Mouse (Mus musculus) layer of hippocampus, postnatal 36 days (tissue): Measurements from ENCODE around the gene Kcnv2. TPM values are rescaled to one million over a fixed set of nuclear protein-coding genes. Genes with fewer than 3 reads are reported as not detected.

Experiments
- DNase-seq, 2 experiments: peaks; one replicate each; pipeline ENCODE4 v3.0.0; 2022
- total RNA-seq, 2 experiments: library from RNA; stranded (reverse); gene quantifications; 2 replicates each; pipeline ENCODE4 v1.2.3; 2021

The Kcnv2 gene
- total RNA-seq, 2 experiments from 2014 or later: 0.07 TPM; not detected in 1

DNA sequence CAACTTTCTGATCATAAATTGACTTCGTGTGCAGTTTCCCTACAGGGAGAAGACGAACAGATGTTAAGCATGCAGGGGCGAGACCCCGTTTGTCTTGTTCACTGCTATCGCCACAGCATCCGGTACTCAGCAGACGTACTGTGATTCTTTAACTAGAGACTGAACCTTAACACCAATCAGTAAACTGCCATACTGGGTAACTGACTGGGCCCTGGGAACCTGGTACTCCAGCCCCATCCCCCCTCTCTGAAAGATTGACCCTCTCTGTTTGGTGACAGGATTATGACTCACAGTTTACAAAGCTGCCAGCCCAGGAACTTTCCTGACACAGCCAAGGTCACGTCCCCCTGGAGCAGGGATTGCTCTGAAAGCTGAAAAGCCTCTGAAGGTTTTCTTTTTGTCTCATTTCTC, 42.1 kb downstream of the Kcnv2 start:
- DNase-seq: no peak

DNA sequence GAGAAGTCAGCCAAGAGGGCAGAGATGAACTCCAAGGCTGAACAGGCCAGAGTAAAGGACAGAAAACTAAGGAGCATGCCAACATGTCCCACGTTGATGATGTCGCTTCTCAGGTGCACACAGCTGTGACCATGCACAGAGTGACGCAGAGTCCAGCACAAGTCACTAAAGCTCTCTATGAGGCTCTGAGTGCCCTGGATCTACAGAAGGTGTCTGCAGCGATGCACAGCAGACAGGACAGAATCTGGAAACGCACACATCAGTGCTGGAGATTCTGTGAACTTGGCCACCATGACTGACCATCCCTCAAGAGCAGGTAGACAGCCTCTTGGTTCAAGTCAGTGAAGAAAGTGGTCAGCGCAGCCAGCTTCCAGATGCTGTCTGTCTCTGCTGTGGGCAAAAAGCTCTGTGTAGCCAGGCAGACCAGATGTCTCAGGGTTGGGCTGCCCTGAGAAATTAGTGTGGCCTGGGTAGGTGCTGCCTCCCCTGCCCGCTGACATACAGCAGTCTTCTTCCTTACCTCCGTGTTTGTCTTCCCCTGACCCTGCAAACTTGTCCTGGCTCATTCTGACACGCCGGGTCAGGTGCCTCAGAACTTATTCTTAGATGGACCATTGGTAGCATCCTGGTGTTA, 43.8 kb downstream of the Kcnv2 start:
- DNase-seq: no peak

DNA sequence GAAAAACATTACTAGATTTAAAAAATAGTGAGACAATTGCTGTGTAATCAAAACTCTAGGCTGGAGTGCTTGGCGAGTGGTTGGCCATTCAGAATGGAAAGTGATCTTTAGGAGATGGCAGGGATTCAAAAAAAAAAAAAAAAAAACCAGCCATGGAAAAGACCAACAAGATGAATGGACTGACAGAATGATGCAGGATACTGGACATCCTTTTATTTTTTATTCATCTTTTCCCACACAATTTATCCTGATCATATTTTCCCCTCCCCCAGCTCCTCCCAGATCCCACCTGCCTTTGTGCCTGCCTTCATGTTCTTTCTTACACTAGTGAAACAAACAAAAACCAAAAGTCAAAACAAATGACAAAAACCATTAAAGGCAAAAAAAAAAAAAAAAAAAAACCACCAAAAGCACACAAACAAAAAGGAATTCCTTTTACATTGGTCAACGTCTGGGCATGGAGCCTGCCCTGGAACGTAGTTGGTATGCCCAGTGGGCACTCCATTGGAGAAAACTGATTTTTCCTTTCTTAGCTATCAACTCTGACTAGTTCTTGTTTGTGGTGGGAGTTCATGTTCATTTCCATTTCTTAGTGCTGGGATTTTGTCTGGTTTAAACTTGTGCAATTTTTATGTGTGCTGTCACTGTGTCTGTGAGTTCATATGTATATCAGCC, 47.2 kb downstream of the Kcnv2 start:
- no peak for DNase-seq

DNA sequence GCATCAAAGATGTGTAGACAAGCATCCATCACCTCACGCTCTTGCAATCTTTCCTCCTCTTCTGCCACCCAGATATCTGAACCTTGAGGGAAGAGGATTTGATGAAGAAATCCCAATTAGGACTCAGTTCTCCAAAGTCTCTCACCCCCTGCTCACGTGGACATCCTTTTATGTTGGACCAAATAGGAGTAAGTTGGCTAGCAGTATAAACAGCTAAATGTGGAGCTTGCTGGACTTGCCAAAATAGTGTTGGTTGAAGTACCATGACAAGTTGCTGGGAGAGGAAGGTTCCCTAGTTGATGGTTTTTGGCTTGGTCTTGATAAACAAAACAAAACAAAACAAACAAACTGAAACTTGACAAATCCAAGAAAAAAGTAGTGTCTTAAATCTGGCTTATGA, 47.8 kb downstream of the Kcnv2 start:
- DNase-seq: no peak

DNA sequence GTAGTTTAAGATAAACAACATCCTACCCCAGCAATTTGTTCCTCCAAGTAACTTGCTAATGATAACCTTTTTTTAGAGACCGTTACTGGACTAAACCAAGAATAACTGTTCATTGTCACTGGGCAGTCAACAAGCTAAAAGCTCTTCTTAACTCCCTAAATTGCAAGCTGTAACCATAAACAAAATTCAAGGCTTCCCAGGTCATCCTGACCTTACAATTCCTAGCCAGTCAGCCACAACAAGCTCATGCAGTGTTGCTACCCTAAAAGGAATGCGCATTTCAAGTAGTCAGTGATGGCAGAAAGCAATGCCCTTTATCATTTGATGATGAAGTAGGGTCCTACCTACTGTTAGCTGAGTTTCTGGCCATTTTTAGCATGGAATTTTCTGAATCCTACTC, 48.4 kb downstream of the Kcnv2 start:
- no peak for DNase-seq

DNA sequence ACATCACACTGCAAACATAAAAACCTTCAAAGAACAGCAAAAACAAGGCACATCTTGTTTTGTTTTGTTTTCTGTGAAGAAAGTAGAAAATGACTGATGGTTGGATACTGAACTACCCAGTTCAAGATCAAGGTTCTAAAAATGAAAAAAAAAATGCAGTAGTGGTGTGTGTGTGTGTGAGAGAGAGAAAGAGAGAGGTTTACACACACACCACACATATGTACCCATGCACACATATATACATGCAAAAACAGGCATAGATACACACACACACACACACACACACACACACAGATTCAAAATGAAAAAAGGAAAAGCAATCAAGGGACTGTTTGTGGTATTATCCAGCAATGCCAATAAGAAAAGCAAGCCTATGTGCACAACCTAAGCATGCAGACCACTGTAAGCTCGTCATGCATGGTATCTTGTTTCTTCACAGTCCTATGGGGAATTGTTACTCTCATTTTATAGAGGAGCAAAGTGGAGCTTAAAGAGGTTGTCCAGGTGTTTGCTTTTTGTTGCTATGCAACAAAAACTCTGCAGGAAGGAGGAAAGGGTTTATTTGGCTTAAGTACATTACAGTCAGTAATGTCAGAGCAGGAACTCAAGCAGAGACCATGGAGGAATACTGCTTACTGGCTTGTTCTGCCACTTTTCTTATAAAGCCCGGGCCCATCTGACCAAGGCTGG, 57.5 kb downstream of the Kcnv2 start:
- DNase-seq: no peak

DNA sequence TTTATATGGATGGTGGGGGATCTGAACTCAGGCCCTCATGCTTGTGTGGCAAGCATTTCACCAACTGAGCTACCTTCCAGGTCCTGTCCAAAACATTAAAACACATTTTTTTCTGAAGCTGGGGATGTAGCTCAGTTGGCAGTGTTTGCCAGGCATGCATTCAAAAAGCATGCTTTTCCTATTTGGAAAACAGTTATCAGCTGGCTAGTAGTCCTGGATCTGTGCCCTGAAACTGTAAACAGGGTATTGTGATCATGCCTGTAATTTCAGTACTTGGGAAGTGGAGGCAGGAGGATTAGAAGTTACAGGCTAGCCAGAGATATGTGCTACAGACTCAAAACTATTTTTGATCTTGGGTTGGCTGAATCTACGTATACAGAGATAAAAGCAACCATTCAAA, 59.7 kb downstream of the Kcnv2 start:
- DNase-seq: no peak

DNA sequence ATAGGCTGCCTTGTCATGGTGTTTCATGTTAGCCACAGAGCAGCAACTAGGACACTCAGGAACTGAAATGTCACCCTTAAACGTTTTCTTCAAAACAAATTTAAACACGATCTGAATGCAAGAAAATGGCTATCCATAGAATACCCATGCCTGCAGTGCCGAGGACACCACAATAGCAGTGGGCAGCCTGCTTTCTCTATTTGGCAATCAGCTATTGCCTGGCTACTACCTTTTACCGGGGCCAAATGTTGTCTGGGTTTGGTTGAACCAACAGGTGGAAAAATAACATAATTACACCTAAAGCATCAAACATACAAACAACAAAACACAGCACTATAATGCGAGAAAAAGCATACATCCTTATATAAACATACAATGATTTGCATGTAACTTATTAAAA, 60.9 kb downstream of the Kcnv2 start:
- no peak for DNase-seq

DNA sequence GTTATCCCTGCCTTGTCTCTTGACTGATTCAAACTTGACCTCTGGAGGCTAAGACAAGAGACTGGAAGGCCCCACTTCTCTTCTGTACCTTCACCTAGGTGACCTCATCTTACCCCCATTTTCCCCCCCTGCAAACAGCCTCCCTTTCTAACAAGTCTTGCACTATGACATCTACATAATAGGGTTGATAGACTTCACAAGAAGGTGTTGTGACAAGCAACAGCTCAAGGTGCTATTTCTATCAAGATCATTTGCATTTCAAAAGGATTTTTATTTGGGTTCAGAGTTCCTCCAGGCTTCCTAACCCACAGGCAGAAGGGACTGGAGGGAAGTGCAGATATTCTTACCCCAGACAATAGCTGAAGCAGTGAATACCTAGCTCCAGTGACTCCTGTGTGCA, 62.9 kb downstream of the Kcnv2 start:
- DNase-seq: no peak

Other genes with a start within 250 kb of the Kcnv2 start
- gene Vldlr, start 106.1 kb upstream of the Kcnv2 start, total RNA-seq: 10 to 100 TPM; 49.0 to 50.6 TPM
- gene Pum3, start 107.2 kb downstream of the Kcnv2 start, total RNA-seq: 10 to 100 TPM; 50.6 to 60.9 TPM